Mouse (Mus musculus): ENCODE measurements around the gene Henmt1.

GRCm38 (mm10) chr3:108974920-108975485 is 35.3 kb downstream of the Henmt1 start:
- TF ChIP-seq POLR2A (IDR thresholded peaks at IDR 0.05; ENCODE audit: borderline replicate concordance, insufficient read depth, low read length) = no peak
- no peak for TF ChIP-seq CTCF (IDR thresholded peaks at IDR 0.05; ENCODE audit: borderline replicate concordance, insufficient read depth, low read depth, low read length)
